Mouse (Mus musculus) embryonic facial prominence, embryonic 13.5 days (tissue): ENCODE measurements at regions not wholly inside any gene's neighbourhood (a gene's known extent, or its start where the extent isn't known, plus 50 kb on each side); places are given as distances from the start of the nearest gene placed in this dataset.

ENCODE experiments used
- ATAC-seq: fragments of 200-750 bp; cut with Nextera tagmentation; 2 replicates; pipeline ENCODE4 v1.8.0; 2017; ENCODE audit warnings: low read depth; ENCODE audit not compliant: insufficient number of reproducible peaks, insufficient read depth, low FRiP score, low TSS enrichment
- H3K27ac ChIP-seq: fragments of 300-500 bp; sonication (generic); 2 replicates; pipeline ENCODE4 v1.5.1; 2015; ENCODE audit warnings: moderate library complexity, mild to moderate bottlenecking, inconsistent platforms
- H3K27me3 ChIP-seq: fragments of 300-500 bp; sonication (generic); 2 replicates; pipeline ENCODE4 v1.6.1; 2015; ENCODE audit warnings: mild to moderate bottlenecking, inconsistent platforms
- H3K36me3 ChIP-seq: fragments of 300-500 bp; sonication (generic); 2 replicates; pipeline ENCODE4 v1.6.1; 2015; ENCODE audit warnings: mild to moderate bottlenecking, inconsistent platforms
- H3K4me1 ChIP-seq: fragments of 300-500 bp; sonication (generic); 2 replicates; pipeline ENCODE4 v1.6.1; 2015; ENCODE audit warnings: inconsistent platforms
- H3K4me2 ChIP-seq: fragments of 300-500 bp; sonication (generic); 2 replicates; pipeline ENCODE4 v1.6.1; 2015; ENCODE audit warnings: moderate library complexity, mild to moderate bottlenecking, inconsistent platforms
- H3K4me3 ChIP-seq: fragments of 300-500 bp; sonication (generic); 2 replicates; pipeline ENCODE4 v1.5.1; 2015; ENCODE audit warnings: mild to moderate bottlenecking, inconsistent platforms
- H3K9ac ChIP-seq: fragments of 300-500 bp; sonication (generic); 2 replicates; pipeline ENCODE4 v1.6.1; 2015; ENCODE audit warnings: mild to moderate bottlenecking, inconsistent platforms
- H3K9me3 ChIP-seq: fragments of 300-500 bp; sonication (generic); 2 replicates; pipeline ENCODE4 v1.6.1; 2016; ENCODE audit warnings: inconsistent platforms
- WGBS: fragments of 180-500 bp; shearing (Covaris S2); methylation state at CpG from one replicate; pipeline ENCODE4 v1.1.7; 2015; ENCODE audit warnings: mixed read lengths; 5-methylcytosine and 5-hydroxymethylcytosine counted together

- Histone ChIP-seq H3K36me3 (no peaks in the 10 kb centered on the region), H3K4me1 (peaks cover 9% of the 10 kb centered on the region), H3K9me3 (no peaks in the 10 kb centered on the region), H3K27me3 (0 out of 2 replicates have a peak, but pooled peaks cover 3% of the 10 kb centered on the region), H3K27ac (no peak overlapping the region), H3K4me2 (peak overlapping the region; percentile 19), H3K4me3 (no peak overlapping the region), H3K9ac (no peak overlapping the region)
- ATAC-seq = no peak
- WGBS = 25% methylated on average over 10 of the region's 10 CpGs
These were observed 57.9 kb downstream of the Sox9 start for GRCm38 (mm10) chr11:112839721-112840494.

- H3K9me3 ChIP-seq = no peaks in the 10 kb centered on the region
- no peak for ATAC-seq
- no peak overlapping the region for H3K4me3 ChIP-seq
- H3K4me2 ChIP-seq = peak overlapping the region; percentile 19
- no peak overlapping the region for H3K27ac ChIP-seq
- H3K36me3 ChIP-seq = no peaks in the 10 kb centered on the region
- 11% methylated on average over 10 of the region's 10 CpGs for WGBS
- peaks cover 4% of the 10 kb centered on the region for H3K4me1 ChIP-seq
- H3K9ac ChIP-seq = no peak overlapping the region
- 0 out of 2 replicates have a peak, but pooled peaks cover 3% of the 10 kb centered on the region for H3K27me3 ChIP-seq
These were observed 58.4 kb downstream of the Sox9 start for GRCm38 (mm10) chr11:112840495-112840828.

DNA sequence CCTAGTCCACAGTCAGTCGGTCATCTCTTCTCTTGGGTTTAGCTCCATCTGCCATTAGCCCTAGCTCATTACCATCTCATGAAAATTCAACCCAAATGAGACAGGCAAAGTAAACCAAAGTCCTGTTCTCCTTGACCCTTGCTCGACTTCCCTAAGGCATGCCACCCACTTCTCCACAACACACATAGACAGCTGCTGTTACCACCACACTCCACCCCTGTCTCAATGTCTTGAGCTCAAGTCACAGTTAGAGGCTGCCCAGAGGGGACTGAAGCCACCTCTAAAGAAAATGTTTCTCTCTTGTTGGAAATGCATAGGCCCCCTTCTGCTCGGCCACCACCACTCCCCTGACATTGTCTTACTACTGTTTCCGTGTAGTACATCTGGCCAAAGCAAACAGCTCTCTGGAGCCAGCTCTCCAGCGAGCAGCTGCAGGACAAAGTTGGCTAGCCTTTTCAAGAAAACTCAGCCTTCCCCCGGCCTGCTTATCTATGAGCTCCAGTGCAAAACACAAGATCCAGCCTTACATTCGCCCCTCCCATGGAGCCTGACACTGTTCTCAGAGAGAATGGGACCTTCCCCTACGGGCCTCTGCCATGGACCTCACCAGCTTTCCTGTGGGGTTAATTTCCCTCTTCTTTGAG lies 62.4 kb downstream of the Sox9 start:
- H3K9me3 ChIP-seq = no peaks in the 10 kb centered on the region
- H3K4me2 ChIP-seq = no peak overlapping the region
- H3K27ac ChIP-seq = no peak overlapping the region
- WGBS = 81% methylated on average over 8 of the region's 8 CpGs
- no peak overlapping the region for H3K4me3 ChIP-seq
- no peaks in the 10 kb centered on the region for H3K36me3 ChIP-seq
- 0 out of 2 replicates have a peak, but pooled peaks cover 3% of the 10 kb centered on the region for H3K4me1 ChIP-seq
- H3K9ac ChIP-seq = no peak overlapping the region
- H3K27me3 ChIP-seq = 0 out of 2 replicates have a peak, but pooled peaks cover 3% of the 10 kb centered on the region
- no peak for ATAC-seq

DNA sequence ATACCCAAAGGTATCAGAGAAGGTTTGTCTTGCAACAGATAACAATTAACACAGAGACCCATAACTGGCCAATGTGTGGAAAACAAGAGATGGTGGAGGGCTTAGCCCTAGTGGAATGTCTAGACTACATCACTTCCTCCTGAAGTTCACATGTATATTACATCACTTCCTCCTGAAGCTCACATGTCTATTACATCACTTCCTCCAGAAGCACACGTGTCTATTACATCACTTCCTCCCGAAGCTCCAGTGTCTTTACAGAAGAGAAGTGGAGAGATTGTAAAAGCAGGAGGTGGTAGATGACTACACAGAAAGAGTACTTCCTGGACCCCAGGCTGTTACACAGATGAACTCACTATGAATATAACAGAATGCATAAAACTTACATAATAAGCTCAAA lies 65.1 kb downstream of the Sox9 start:
- ATAC-seq = no peak
- no peak overlapping the region for H3K4me3 ChIP-seq
- H3K36me3 ChIP-seq = no peaks in the 10 kb centered on the region
- H3K4me2 ChIP-seq = no peak overlapping the region
- no peak overlapping the region for H3K9ac ChIP-seq
- no peaks in the 10 kb centered on the region for H3K9me3 ChIP-seq
- 91% methylated on average over 2 of the region's 2 CpGs for WGBS
- no peak overlapping the region for H3K27ac ChIP-seq
- H3K27me3 ChIP-seq = 0 out of 2 replicates have a peak, but pooled peaks cover 2% of the 10 kb centered on the region
- 0 out of 2 replicates have a peak, but pooled peaks cover 3% of the 10 kb centered on the region for H3K4me1 ChIP-seq

DNA sequence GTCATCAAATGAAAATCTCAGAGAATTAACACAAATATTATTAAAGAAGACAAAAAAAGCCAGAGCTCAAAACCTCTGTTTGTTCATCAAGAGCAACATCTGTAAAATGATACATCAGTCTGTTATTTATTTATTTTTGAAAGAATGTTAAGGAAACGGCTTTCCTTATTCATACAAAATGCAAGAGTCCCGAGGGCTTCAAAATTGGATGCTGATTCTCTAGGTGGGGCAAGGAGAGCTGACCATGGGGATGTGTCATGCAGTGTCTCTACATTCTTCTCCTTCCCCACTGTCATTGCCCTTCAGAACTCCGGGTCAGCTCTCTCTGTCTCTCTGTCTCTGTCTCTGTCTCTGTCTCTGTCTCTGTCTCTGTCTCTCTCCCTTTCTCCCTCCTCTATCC lies 65.8 kb downstream of the Sox9 start:
- Histone ChIP-seq H3K4me2 (no peak overlapping the region), H3K4me1 (0 out of 2 replicates have a peak, but pooled peaks cover 3% of the 10 kb centered on the region), H3K27me3 (0 out of 2 replicates have a peak, but pooled peaks cover 2% of the 10 kb centered on the region), H3K4me3 (no peak overlapping the region), H3K27ac (no peak overlapping the region), H3K9me3 (no peaks in the 10 kb centered on the region), H3K36me3 (no peaks in the 10 kb centered on the region), H3K9ac (no peak overlapping the region)
- 61% methylated on average over 3 of the region's 3 CpGs for WGBS
- no peak for ATAC-seq

GRCm38 (mm10) chr11:112849974-112850373 lies 68.0 kb downstream of the Sox9 start:
- H3K36me3 ChIP-seq = no peaks in the 10 kb centered on the region
- H3K4me2 ChIP-seq = no peak overlapping the region
- no peak for ATAC-seq
- H3K4me3 ChIP-seq = no peak overlapping the region
- 0 out of 2 replicates have a peak, but pooled peaks cover 2% of the 10 kb centered on the region for H3K27me3 ChIP-seq
- H3K4me1 ChIP-seq = 0 out of 2 replicates have a peak, but pooled peaks cover 3% of the 10 kb centered on the region
- H3K9ac ChIP-seq = no peak overlapping the region
- WGBS = 82% methylated on average over 5 of the region's 5 CpGs
- no peaks in the 10 kb centered on the region for H3K9me3 ChIP-seq
- H3K27ac ChIP-seq = no peak overlapping the region

GRCm38 (mm10) chr11:112850532-112851272 lies 68.7 kb downstream of the Sox9 start:
- no peak overlapping the region for H3K9ac ChIP-seq
- H3K4me3 ChIP-seq = no peak overlapping the region
- 0 out of 2 replicates have a peak, but pooled peaks cover 2% of the 10 kb centered on the region for H3K27me3 ChIP-seq
- H3K36me3 ChIP-seq = no peaks in the 10 kb centered on the region
- ATAC-seq = no peak
- no peaks in the 10 kb centered on the region for H3K9me3 ChIP-seq
- H3K4me1 ChIP-seq = 0 out of 2 replicates have a peak, but pooled peaks cover 3% of the 10 kb centered on the region
- WGBS = 75% methylated on average over 13 of the region's 13 CpGs
- no peak overlapping the region for H3K27ac ChIP-seq
- H3K4me2 ChIP-seq = no peak overlapping the region

DNA sequence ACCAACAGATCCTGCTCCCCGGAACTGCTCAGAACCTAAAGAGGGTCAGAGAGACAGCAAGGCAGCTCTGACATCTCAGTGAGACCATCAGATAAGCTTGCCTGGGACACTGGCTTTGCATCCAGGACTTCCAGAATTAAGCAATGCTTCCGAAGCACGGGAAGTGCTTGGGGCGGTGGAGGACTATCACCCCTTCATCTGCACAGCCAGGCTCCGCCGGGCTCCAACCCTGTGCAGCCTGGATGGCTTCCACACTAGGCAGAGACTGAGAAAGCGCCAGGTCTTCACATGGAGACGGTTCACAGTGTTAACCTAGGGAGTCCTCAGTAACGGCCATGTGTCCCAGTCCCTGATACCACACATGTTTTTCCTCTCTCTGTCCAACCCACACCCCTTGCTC lies 69.3 kb downstream of the Sox9 start:
- Histone ChIP-seq H3K4me1 (0 out of 2 replicates have a peak, but pooled peaks cover 3% of the 10 kb centered on the region), H3K36me3 (no peaks in the 10 kb centered on the region), H3K4me3 (no peak overlapping the region), H3K27me3 (0 out of 2 replicates have a peak, but pooled peaks cover 2% of the 10 kb centered on the region), H3K9me3 (no peaks in the 10 kb centered on the region), H3K9ac (no peak overlapping the region), H3K4me2 (no peak overlapping the region), H3K27ac (no peak overlapping the region)
- ATAC-seq = no peak
- 85% methylated on average over 9 of the region's 9 CpGs for WGBS

- Histone ChIP-seq H3K4me3 (no peak overlapping the region), H3K27me3 (no peaks in the 10 kb centered on the region), H3K9ac (no peak overlapping the region), H3K4me1 (peaks cover 5% of the 10 kb centered on the region; the same call in 1 of the 2 replicates), H3K27ac (no peak overlapping the region), H3K9me3 (peaks cover 7% of the 10 kb centered on the region), H3K36me3 (no peaks in the 10 kb centered on the region), H3K4me2 (no peak overlapping the region)
- no peak for ATAC-seq
- 80% methylated on average over 5 of the region's 5 CpGs for WGBS
These were observed 74.0 kb downstream of the Sox9 start for GRCm38 (mm10) chr11:112855975-112856374.

DNA sequence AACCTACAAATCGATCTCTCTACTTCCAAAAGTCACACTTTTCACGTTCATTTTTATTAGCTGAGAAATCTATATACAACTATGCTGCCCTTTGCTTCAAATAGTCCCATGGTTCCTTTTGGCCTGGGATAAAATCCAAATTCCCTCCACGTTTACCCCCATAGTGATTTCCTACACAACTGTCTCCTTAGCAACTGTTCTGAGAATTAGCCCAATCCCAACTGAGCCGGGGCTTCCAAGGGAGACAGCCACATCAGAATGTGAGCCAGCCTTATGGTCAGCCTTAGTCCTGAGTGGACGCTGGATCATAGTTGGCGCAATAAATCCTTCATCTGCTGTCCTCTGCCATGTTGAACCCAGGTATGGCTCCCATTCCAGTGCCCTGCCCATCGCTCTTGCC lies 77.3 kb downstream of the Sox9 start:
- WGBS = 88% methylated on average over 7 of the region's 7 CpGs
- Histone ChIP-seq H3K9me3 (peaks cover 7% of the 10 kb centered on the region), H3K36me3 (no peaks in the 10 kb centered on the region)

DNA sequence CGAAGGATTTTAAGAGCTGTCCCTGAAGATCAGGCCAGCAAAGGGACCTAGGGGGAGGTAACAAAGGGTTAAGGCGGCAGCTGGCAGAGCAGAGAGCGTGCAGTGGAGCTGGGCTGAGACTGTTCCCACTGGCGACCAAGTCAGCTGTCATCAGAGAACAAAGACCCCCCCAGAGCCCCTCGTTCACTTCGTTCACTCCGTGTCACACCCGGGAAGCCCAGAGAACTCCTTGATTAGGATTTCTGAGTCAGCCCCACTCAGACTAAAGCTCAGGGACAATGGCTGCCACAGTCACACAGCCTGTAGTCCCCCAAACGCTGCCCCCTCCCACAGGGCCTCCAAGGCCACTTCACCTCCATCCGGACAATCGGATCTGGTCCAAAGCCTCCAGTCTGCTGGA lies 78.8 kb downstream of the Sox9 start:
- Histone ChIP-seq H3K4me3 (no peak overlapping the region), H3K36me3 (no peaks in the 10 kb centered on the region), H3K9ac (0 out of 2 replicates have a peak overlapping the region, but pooled peaks have one; percentile 16), H3K27ac (no peak overlapping the region), H3K4me2 (no peak overlapping the region), H3K27me3 (no peaks in the 10 kb centered on the region), H3K9me3 (peaks cover 7% of the 10 kb centered on the region), H3K4me1 (peaks cover 6% of the 10 kb centered on the region; the same call in 1 of the 2 replicates)
- ATAC-seq = no peak
- 25% methylated on average over 11 of the region's 11 CpGs for WGBS

More for the DNA sequence above, 77.3 kb downstream of the Sox9 start:
- Histone ChIP-seq H3K4me2 (no peak overlapping the region), H3K4me1 (peaks cover 6% of the 10 kb centered on the region; the same call in 1 of the 2 replicates), H3K27ac (no peak overlapping the region), H3K27me3 (no peaks in the 10 kb centered on the region), H3K9ac (no peak overlapping the region), H3K4me3 (no peak overlapping the region)
- no peak for ATAC-seq
